Mouse (Mus musculus): ENCODE results near the gene Il17d.

- TF ChIP-seq CTCF (IDR thresholded peaks at IDR 0.05; ENCODE audit: low read depth, low read length) (no peak), POLR2A (IDR thresholded peaks at IDR 0.05; ENCODE audit: borderline replicate concordance, low read depth, low read length) (no peak)
These were observed 8.0 kb downstream of the Il17d start for GRCm38 (mm10) chr14:57532577-57532976.
